Mouse (Mus musculus) hindbrain, postnatal 0 days (tissue): ENCODE results near the gene Fgl2. TPM values are rescaled to one million over a fixed set of nuclear protein-coding genes. Genes with fewer than 3 reads are reported as not detected.

Experiments
- ATAC-seq: fragments of 200-750 bp; cut with Nextera tagmentation; 2 replicates; pipeline ENCODE4 v1.8.0; 2017; ENCODE audit warnings: mild to moderate bottlenecking, moderate TSS enrichment, moderate library complexity
- DNase-seq: peaks from one replicate; pipeline ENCODE4 v3.0.0-alpha.2; 2015; ENCODE audit warnings: low spot score
- H3K27ac ChIP-seq: fragments of 300-500 bp; sonication (generic); 2 replicates; pipeline ENCODE4 v1.5.1; 2014; ENCODE audit warnings: mild to moderate bottlenecking
- H3K27me3 ChIP-seq: fragments of 300-500 bp; sonication (generic); 2 replicates; pipeline ENCODE4 v1.6.1; 2014; ENCODE audit warnings: low read length, mixed read lengths; ENCODE audit not compliant: insufficient read depth
- H3K36me3 ChIP-seq: fragments of 300-500 bp; sonication (generic); 2 replicates; pipeline ENCODE4 v1.6.1; 2014; ENCODE audit warnings: low read length, mixed read lengths; ENCODE audit not compliant: insufficient read depth
- H3K4me1 ChIP-seq: fragments of 300-500 bp; sonication (generic); 2 replicates; pipeline ENCODE4 v1.6.1; 2014; ENCODE audit warnings: antibody characterized with exemption, low read length, mixed read lengths; ENCODE audit not compliant: insufficient read depth
- H3K4me2 ChIP-seq: fragments of 300-500 bp; sonication (generic); 2 replicates; pipeline ENCODE4 v1.6.1; 2014; ENCODE audit warnings: low read depth, mild to moderate bottlenecking, low read length, moderate library complexity, mixed read lengths
- H3K4me3 ChIP-seq: fragments of 300-500 bp; sonication (generic); 2 replicates; pipeline ENCODE4 v1.5.1; 2014; ENCODE audit warnings: low read length
- H3K9ac ChIP-seq: fragments of 300-500 bp; sonication (generic); replicated peaks from 2 replicates; pipeline ENCODE4 v1.6.1; 2014; ENCODE audit warnings: mild to moderate bottlenecking, low read length, moderate library complexity, mixed read lengths
- H3K9me3 ChIP-seq: fragments of 300-500 bp; sonication (generic); 2 replicates; pipeline ENCODE4 v1.6.1; 2016; ENCODE audit warnings: low read length, mixed read lengths
- CTCF ChIP-seq: IDR thresholded peaks from 2 replicates; pipeline ENCODE4 v1.5.1; 2016; ENCODE audit warnings: antibody characterized with exemption, control low read depth, low read depth
- WGBS: fragments of 180-500 bp; shearing (Covaris S2); extraction: QIAGEN DNeasy Blood & Tissue Kit; methylation state at CpG from one replicate; pipeline ENCODE4 v1.1.7; 2014; 5-methylcytosine and 5-hydroxymethylcytosine counted together
- polyA plus RNA-seq: library from polyadenylated mRNA; unstranded; fragments of >200 nt; fragmentation: Nextera tagmentation; extraction: Ambion mirVana; gene quantifications from 2 replicates; pipeline ENCODE4 v1.2.1, GENCODE M21; 2015
- total RNA-seq: library from RNA; depleted of rRNA; stranded (reverse); fragments of >200 nt; gene quantifications from 2 replicates; pipeline ENCODE4 v1.2.3, GENCODE M21; 2014

Fgl2 gene
- total and polyA plus RNA-seq, 2 experiments from 2014 or later, result 2.6 to 3.4 TPM

DNA sequence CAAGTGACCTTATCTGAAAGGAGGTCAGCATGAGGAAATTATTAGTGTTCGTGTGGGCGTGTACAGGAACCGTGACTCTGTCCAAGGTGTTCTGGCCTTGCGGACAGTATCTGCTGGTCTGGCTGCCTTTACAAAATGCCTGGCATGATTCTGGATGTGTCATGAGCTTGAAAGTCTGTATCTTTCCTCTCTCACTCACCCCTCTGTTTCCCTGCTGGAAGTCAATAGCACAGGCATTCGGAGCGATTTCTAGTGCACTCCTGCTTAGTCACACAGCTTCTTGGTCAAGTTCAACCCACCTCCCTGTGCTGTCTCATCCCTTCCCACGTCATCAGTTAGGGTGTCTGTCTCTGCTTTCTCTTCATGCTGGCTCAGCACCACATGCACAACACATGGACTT, 24.1 kb upstream of the Fgl2 start:
- H3K4me1 ChIP-seq, result no peaks in the 10 kb centered on the region
- H3K27ac ChIP-seq, result no peak overlapping the region
- ATAC-seq (no peak), DNase-seq (no peak)
- H3K4me2 ChIP-seq, result no peak overlapping the region
- no peak overlapping the region for H3K9ac ChIP-seq
- TF ChIP-seq CTCF, result no peak
- no peaks in the 10 kb centered on the region for H3K36me3 ChIP-seq
- no peaks in the 10 kb centered on the region for H3K27me3 ChIP-seq
- 87% methylated on average over 7 of the region's 7 CpGs for WGBS
- no peaks in the 10 kb centered on the region for H3K9me3 ChIP-seq
- H3K4me3 ChIP-seq, result no peak overlapping the region

DNA sequence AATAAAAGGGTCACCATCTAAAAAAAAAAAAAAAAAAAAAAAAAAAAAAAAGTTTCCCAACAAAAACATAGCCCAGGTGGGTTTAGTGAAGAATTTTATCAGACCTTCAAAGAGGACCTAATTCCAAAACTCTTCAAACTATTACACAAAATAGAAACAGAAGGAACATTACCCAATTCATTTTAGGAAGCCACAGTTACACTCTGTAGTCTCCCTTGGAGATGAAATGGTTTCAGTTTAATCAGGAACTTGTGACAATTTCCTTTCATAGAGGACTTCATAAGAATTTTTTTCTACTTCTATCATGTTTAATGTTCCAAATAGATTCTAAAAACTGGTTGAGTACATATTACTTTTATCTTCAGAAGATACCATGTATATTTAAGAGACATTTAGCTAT, 20.8 kb upstream of the Fgl2 start:
- DNase-seq (no peak), ATAC-seq (no peak)
- no peaks in the 10 kb centered on the region for H3K4me1 ChIP-seq
- no peak overlapping the region for H3K27ac ChIP-seq
- H3K4me3 ChIP-seq, result no peak overlapping the region
- no peaks in the 10 kb centered on the region for H3K27me3 ChIP-seq
- H3K36me3 ChIP-seq, result no peaks in the 10 kb centered on the region
- no peaks in the 10 kb centered on the region for H3K9me3 ChIP-seq
- H3K9ac ChIP-seq, result no peak overlapping the region
- no peak overlapping the region for H3K4me2 ChIP-seq
- no peak for TF ChIP-seq CTCF

DNA sequence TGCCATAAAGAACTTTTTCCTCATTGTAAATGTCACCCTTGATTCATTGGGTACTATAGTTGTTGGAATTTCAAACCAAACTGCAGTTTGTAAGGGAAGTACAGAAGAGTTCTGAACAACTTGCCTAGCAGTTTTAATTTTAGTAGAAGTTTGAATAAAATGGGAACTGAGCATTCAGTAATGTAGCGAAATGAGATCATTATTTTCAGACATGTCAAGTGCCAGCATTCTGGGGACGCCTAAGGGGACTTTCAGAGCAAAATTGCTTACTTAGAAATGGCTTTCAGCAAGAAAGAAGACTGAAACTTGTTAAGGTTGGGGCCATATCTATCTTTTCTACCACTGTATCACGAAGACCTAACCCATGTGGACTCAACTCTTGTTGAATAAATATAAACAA, 13.8 kb upstream of the Fgl2 start:
- WGBS, result 84% methylated on average over 3 of the region's 3 CpGs
- Histone ChIP-seq H3K9me3 (no peaks in the 10 kb centered on the region), H3K27ac (no peak overlapping the region), H3K36me3 (no peaks in the 10 kb centered on the region), H3K27me3 (no peaks in the 10 kb centered on the region), H3K9ac (no peak overlapping the region), H3K4me1 (no peaks in the 10 kb centered on the region), H3K4me2 (no peak overlapping the region), H3K4me3 (no peak overlapping the region)
- TF ChIP-seq CTCF, result no peak
- no peak for DNase-seq
- no peak for ATAC-seq

DNA sequence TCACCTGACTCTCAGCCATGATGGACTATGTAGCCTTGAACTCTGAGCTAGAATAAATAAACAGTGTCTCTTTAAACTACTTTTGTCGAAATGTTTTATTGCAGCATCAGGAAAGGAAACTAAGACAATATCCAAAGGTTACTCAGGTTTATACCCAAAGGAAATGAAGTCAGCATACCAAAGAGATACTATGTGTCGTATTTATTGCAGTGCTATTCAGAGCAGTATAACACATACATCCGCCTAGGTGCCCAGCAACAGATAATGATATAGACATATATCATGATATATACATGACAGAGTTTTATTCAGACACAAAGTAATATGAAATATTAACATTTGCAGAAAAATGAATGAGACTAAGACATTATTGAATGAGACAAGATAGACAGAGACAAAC, 9.1 kb upstream of the Fgl2 start:
- Histone ChIP-seq H3K4me1 (no peaks in the 10 kb centered on the region), H3K4me2 (no peak overlapping the region), H3K4me3 (no peak overlapping the region), H3K27ac (no peak overlapping the region), H3K36me3 (no peaks in the 10 kb centered on the region), H3K27me3 (no peaks in the 10 kb centered on the region), H3K9me3 (no peaks in the 10 kb centered on the region), H3K9ac (no peak overlapping the region)
- no peak for TF ChIP-seq CTCF
- no peak for DNase-seq
- 84% methylated on average over 3 of the region's 3 CpGs for WGBS
- no peak for ATAC-seq

DNA sequence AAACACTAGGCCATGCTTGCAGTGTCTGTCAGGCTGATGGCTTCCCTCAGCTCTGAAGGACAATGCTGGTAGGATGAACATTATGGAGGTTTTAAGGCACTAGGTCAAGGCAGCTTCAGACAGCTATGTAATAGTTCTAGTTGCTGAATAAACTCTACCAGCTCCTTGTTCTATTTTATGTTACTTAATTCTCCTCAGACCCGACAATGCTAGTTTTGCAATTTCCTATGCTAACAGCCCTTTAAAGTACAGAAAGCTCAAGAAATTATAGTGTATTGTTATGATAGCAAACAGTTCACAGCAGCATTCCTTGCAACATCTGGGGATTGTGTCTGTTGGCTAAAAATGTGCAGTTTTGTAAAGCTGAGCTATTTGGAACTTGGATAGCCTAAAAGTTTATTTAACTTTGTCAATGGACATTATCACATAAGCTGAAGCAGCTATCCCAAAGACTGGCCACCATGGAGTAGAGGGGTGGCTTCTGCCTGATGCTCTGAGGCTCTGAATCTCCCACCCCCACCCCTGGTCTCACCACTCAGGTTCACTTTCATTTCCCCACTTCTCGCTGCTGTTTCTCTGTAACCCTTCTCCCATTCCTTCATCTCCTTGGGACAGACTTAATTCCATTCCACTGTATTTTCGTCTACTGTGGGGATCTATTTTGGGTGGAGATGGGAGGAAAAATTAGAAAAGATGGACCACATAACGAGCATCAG, 5.9 kb upstream of the Fgl2 start:
- Histone ChIP-seq H3K4me3 (no peak overlapping the region), H3K27me3 (no peaks in the 10 kb centered on the region), H3K9ac (no peak overlapping the region), H3K36me3 (no peaks in the 10 kb centered on the region), H3K4me2 (no peak overlapping the region), H3K4me1 (no peaks in the 10 kb centered on the region), H3K27ac (no peak overlapping the region), H3K9me3 (no peaks in the 10 kb centered on the region)
- no peak for DNase-seq
- ATAC-seq, result no peak
- no peak for TF ChIP-seq CTCF
- 70% methylated on average over 4 of the region's 4 CpGs for WGBS

DNA sequence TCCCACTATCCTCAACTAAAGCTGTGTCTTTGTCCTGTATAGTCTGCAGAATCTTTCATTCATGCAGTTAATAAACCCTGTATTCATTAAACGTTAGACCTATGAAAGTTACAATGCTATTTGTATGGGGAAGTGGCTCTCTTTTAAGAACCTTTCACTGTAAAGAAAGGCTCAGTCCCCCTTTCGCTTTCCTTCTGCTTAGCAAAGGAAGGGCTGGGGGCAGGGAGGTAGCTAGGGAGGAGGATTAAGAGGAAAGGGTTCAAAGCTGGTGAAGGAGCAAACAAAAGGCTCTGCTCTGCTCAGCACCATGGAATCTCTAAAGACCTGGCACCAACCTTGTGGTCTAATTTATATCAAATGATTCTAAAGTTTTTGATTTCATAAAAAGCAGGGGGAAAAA, 4.9 kb upstream of the Fgl2 start:
- Histone ChIP-seq H3K9ac (no peak overlapping the region), H3K4me3 (no peak overlapping the region), H3K9me3 (no peaks in the 10 kb centered on the region), H3K36me3 (no peaks in the 10 kb centered on the region), H3K27ac (no peak overlapping the region), H3K4me1 (0 out of 2 replicates have a peak, but pooled peaks cover under 1% of the 10 kb centered on the region), H3K4me2 (no peak overlapping the region), H3K27me3 (no peaks in the 10 kb centered on the region)
- WGBS, result 28% methylated on average over 2 of the region's 2 CpGs
- no peak for ATAC-seq
- DNase-seq, result no peak
- TF ChIP-seq CTCF, result no peak

DNA sequence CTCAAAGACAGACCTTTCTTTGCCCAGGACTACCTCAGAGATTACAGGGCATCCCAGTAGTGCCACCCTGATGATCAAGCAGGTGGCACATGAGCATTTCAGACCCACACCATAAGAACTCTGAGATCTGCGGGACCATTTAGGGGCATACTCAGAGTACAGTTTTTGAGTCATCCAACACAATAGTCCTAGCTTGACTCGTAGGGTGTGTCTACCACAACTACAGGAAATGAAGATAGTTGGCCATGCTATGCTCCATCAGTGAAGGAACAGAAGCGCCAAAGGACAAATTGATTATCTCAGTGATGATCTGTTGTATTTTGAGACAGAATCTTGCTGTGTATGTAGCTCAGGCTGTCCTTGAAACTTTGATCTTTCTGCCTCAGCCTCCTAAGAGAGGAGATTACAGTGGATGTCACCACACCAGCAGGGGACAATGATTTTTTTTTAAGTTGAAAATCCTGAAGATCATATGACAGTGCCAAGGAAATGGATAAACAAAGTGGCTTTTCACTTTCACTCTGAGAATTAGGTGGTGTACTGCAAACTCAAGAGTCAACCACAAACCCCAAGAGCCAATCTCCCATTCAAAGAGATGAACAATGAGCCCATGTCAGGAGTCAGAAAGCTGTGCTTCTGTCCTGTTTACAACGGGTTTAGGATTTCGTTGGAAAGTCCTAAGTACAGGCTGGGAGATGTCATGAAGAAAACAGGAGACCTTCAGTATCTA, 2.1 kb upstream of the Fgl2 start:
- no peak overlapping the region for H3K4me2 ChIP-seq
- H3K4me3 ChIP-seq, result no peak overlapping the region
- H3K4me1 ChIP-seq, result peaks cover 10% of the 10 kb centered on the region; the same call in 1 of the 2 replicates
- H3K36me3 ChIP-seq, result no peaks in the 10 kb centered on the region
- DNase-seq, result no peak
- no peak overlapping the region for H3K27ac ChIP-seq
- no peak overlapping the region for H3K9ac ChIP-seq
- no peak for ATAC-seq
- H3K9me3 ChIP-seq, result no peaks in the 10 kb centered on the region
- TF ChIP-seq CTCF, result no peak
- WGBS, result 90% methylated on average over 5 of the region's 5 CpGs
- H3K27me3 ChIP-seq, result no peaks in the 10 kb centered on the region
